16 mouse cellular contexts compared by ENCODE assay signal in genomic region chr17:59421489-59421888, GRCm38 (mm10).
DNase-seq lines count a peak whose midpoint lies in the region; ATAC-seq and TF ChIP-seq lines count a peak whose summit lies in the region.
"Had no signal": no experiment of that assay in that cellular context is flagged by ENCODE, and none has a peak within 500 bp of the region (broad histone marks: within the 10 kb centered on the region; RNA-seq: fewer than 3 reads in every experiment).

No protein-coding gene starts in this region.

- H3K9me3 ChIP-seq in hindbrain, embryonic 14.5 days (ENCODE audit: control insufficient read depth, low read length), result no peaks in the 10 kb centered on the region
- H3K9me3 ChIP-seq in hindbrain, embryonic 12.5 days (replicated peaks), result no peaks in the 10 kb centered on the region
- no peaks in the 10 kb centered on the region for H3K9me3 ChIP-seq in midbrain, postnatal 0 days (ENCODE audit: low read length)
- no peaks in the 10 kb centered on the region for H3K9me3 ChIP-seq in midbrain, embryonic 11.5 days (ENCODE audit: control insufficient read depth, low read length)
- H3K9me3 ChIP-seq: midbrain, embryonic 12.5 days had no signal

- H3K27ac ChIP-seq in hindbrain, embryonic 14.5 days, result no peak overlapping the region; the same call in 1 of the 2 replicates
- H3K27ac ChIP-seq in hindbrain, embryonic 12.5 days, result no peak overlapping the region
- H3K27ac ChIP-seq in midbrain, postnatal 0 days (ENCODE audit: low read depth, low read length), result no peak overlapping the region
- H3K27ac ChIP-seq in midbrain, embryonic 11.5 days (ENCODE audit: low read depth, low read length), result no peak overlapping the region
- H3K27ac ChIP-seq: liver, embryonic 14.5 days; midbrain, embryonic 12.5 days had no signal

- no peak for TF ChIP-seq CTCF in midbrain, postnatal 0 days (IDR thresholded peaks at IDR 0.05)

- no peaks in the 10 kb centered on the region for H3K27me3 ChIP-seq in hindbrain, embryonic 14.5 days (ENCODE audit: control insufficient read depth, insufficient read depth, low read length)
- H3K27me3 ChIP-seq in hindbrain, embryonic 12.5 days, result no peaks in the 10 kb centered on the region
- no peaks in the 10 kb centered on the region for H3K27me3 ChIP-seq in midbrain, postnatal 0 days (ENCODE audit: insufficient read depth, low read length)
- H3K27me3 ChIP-seq in midbrain, embryonic 11.5 days (ENCODE audit: control insufficient read depth, insufficient read depth, low read length), result no peaks in the 10 kb centered on the region
- H3K27me3 ChIP-seq: CH12.LX; midbrain, embryonic 12.5 days had no signal

- peak overlapping the region; percentile 17; the same call in 1 of the 2 replicates for H3K4me2 ChIP-seq in hindbrain, embryonic 14.5 days (replicated peaks)
- no peak overlapping the region for H3K4me2 ChIP-seq in hindbrain, embryonic 12.5 days (replicated peaks)
- H3K4me2 ChIP-seq in midbrain, postnatal 0 days (ENCODE audit: low read depth, low read length, poor library complexity, severe bottlenecking), result no peak overlapping the region
- no peak overlapping the region for H3K4me2 ChIP-seq in midbrain, embryonic 11.5 days
- H3K4me2 ChIP-seq: midbrain, embryonic 12.5 days had no signal

- H3K9ac ChIP-seq in hindbrain, embryonic 14.5 days, result no peak overlapping the region
- no peak overlapping the region for H3K9ac ChIP-seq in hindbrain, embryonic 12.5 days
- no peak overlapping the region for H3K9ac ChIP-seq in midbrain, postnatal 0 days (replicated peaks; ENCODE audit: low read length, poor library complexity, severe bottlenecking)
- no peak overlapping the region for H3K9ac ChIP-seq in midbrain, embryonic 11.5 days (ENCODE audit: low read length)
- H3K9ac ChIP-seq: liver, embryonic 14.5 days; midbrain, embryonic 12.5 days had no signal

- no peaks in the 10 kb centered on the region for H3K4me1 ChIP-seq in hindbrain, embryonic 14.5 days (replicated peaks; ENCODE audit: control insufficient read depth, insufficient read depth, low read length)
- no peaks in the 10 kb centered on the region for H3K4me1 ChIP-seq in hindbrain, embryonic 12.5 days
- no peaks in the 10 kb centered on the region for H3K4me1 ChIP-seq in midbrain, postnatal 0 days (ENCODE audit: insufficient read depth, low read length)
- no peaks in the 10 kb centered on the region for H3K4me1 ChIP-seq in midbrain, embryonic 11.5 days (ENCODE audit: control insufficient read depth, insufficient read depth, low read length)
- H3K4me1 ChIP-seq: midbrain, embryonic 12.5 days had no signal

- no peak overlapping the region for H3K4me3 ChIP-seq in hindbrain, embryonic 14.5 days (replicated peaks; ENCODE audit: low read length)
- no peak overlapping the region for H3K4me3 ChIP-seq in hindbrain, embryonic 12.5 days
- H3K4me3 ChIP-seq in midbrain, postnatal 0 days (ENCODE audit: low read depth, low read length), result no peak overlapping the region
- no peak overlapping the region for H3K4me3 ChIP-seq in midbrain, embryonic 11.5 days (ENCODE audit: low read depth, low read length)
- H3K4me3 ChIP-seq: erythroblast, embryonic 14.5 days; midbrain, embryonic 12.5 days had no signal

- ATAC-seq in hindbrain, embryonic 14.5 days (ENCODE audit: low FRiP score), result no peak
- no peak for ATAC-seq in hindbrain, embryonic 12.5 days (ENCODE audit: low FRiP score)
- no peak for ATAC-seq in midbrain, postnatal 0 days (ENCODE audit: low FRiP score)
- no peak for ATAC-seq in midbrain, embryonic 11.5 days (ENCODE audit: low FRiP score)
- ATAC-seq: activated CD4-positive, CD25-positive, alpha-beta regulatory T cell, adult 4 months had no signal

- H3K36me3 ChIP-seq in hindbrain, embryonic 14.5 days (replicated peaks; ENCODE audit: control insufficient read depth, insufficient read depth), result no peaks in the 10 kb centered on the region
- no peaks in the 10 kb centered on the region for H3K36me3 ChIP-seq in hindbrain, embryonic 12.5 days
- H3K36me3 ChIP-seq in midbrain, postnatal 0 days (ENCODE audit: insufficient read depth, low read length), result no peaks in the 10 kb centered on the region
- no peaks in the 10 kb centered on the region for H3K36me3 ChIP-seq in midbrain, embryonic 11.5 days (ENCODE audit: control insufficient read depth, insufficient read depth, low read length)
- H3K36me3 ChIP-seq: midbrain, embryonic 12.5 days had no signal

- DNase-seq in embryo, embryonic 10.5 days (ENCODE audit: low spot score), result peak; percentile 26
- no peak for DNase-seq in embryo, embryonic 10 days (ENCODE audit: low spot score)
- DNase-seq in hindbrain, embryonic 14.5 days (ENCODE audit: low spot score), result no peak
- peak; percentile 27 for DNase-seq in midbrain, postnatal 0 days (ENCODE audit: low spot score)
- no peak for DNase-seq in midbrain, embryonic 11.5 days (ENCODE audit: low spot score, missing footprints)
- no peak for DNase-seq in gastrocnemius, adult 8-10 months (ENCODE audit: low spot score in 2 of 2)
- DNase-seq in spleen, adult 18-20 months, result no peak
- DNase-seq: adrenal gland, postnatal 36 days; cerebellum, postnatal 25 days; gastrocnemius, postnatal 25 days had no signal

- 67% methylated on average over 14 of the region's 14 CpGs for WGBS in hindbrain, embryonic 14.5 days
- WGBS in hindbrain, embryonic 12.5 days, result 78% methylated on average over 14 of the region's 14 CpGs
- 88% methylated on average over 14 of the region's 14 CpGs for WGBS in midbrain, postnatal 0 days
- 89% methylated on average over 14 of the region's 14 CpGs for WGBS in midbrain, embryonic 11.5 days

Comparison
In these comparisons a context has a peak if more than half of its experiments do, and no peak if none do; other contexts are left out.
1. DNase-seq: peak in embryo, embryonic 10.5 days (single experiment) and midbrain, postnatal 0 days (single experiment); none in embryo, embryonic 10 days (single experiment), hindbrain, embryonic 14.5 days (single experiment), midbrain, embryonic 11.5 days (single experiment), gastrocnemius, adult 8-10 months (0 of 2) and spleen, adult 18-20 months (0 of 2).